Mouse (Mus musculus) lung, adult 2 months (tissue): ENCODE measurements at regions not wholly inside any gene's neighbourhood (a gene's known extent, or its start where the extent isn't known, plus 50 kb on each side); places are given as distances from the start of the nearest gene placed in this dataset.

Experiments
- DNase-seq: peaks from one replicate; pipeline ENCODE4 v3.0.0; 2022
- H3K4me1 ChIP-seq: fragments of 200-500 bp; 2 replicates; pipeline ENCODE4 v1.6.1; 2011; ENCODE audit warnings: low read length; ENCODE audit not compliant: control insufficient read depth, insufficient read depth
- H3K4me3 ChIP-seq: fragments of 200-500 bp; replicated peaks from 2 replicates; pipeline ENCODE3; 2011; ENCODE audit warnings: low read depth, mild to moderate bottlenecking, control low read depth, low read length; ENCODE audit errors: extremely low read depth
- CTCF ChIP-seq: fragments of 200-500 bp; IDR thresholded peaks from 2 replicates; pipeline ENCODE4 v1.5.1; 2011; ENCODE audit warnings: mild to moderate bottlenecking, low read length, control low read depth; ENCODE audit not compliant: insufficient read depth
- POLR2A ChIP-seq: fragments of 200-500 bp; IDR thresholded peaks from 2 replicates; pipeline ENCODE4 v1.6.1; 2011; ENCODE audit warnings: low read depth, mild to moderate bottlenecking, control low read depth, low read length, borderline replicate concordance; ENCODE audit errors: extremely low read depth
- WGBS: fragments of 180-500 bp; shearing (Covaris S2); methylation state at CpG from one replicate; pipeline ENCODE4 v1.1.7; 2018; 5-methylcytosine and 5-hydroxymethylcytosine counted together

DNA sequence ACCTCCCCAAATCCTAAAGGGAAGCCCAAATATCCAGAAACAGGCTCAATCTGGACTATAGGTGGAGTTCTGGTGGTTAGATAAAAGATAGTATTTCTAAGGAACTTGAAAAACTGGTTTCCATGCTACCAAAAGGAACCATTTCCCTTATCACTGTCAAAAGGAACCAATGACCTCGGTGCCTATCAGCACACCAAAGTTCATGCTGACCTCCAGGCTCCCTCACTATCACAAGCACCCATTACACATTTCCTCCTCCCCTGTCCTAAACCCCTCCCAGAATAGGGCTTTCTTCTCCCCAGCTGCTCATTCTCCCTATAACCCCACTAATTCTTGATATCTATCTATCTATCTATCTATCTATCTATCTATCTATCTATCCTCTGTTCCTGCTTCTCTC lies 144.2 kb downstream of the Nuf2 start:
- WGBS: 25% methylated on average over 1 of the region's 1 CpGs
- Histone ChIP-seq H3K4me3 (no peak overlapping the region), H3K4me1 (no peaks in the 10 kb centered on the region)
- TF ChIP-seq POLR2A: no peak
- TF ChIP-seq CTCF: no peak
- DNase-seq: no peak

DNA sequence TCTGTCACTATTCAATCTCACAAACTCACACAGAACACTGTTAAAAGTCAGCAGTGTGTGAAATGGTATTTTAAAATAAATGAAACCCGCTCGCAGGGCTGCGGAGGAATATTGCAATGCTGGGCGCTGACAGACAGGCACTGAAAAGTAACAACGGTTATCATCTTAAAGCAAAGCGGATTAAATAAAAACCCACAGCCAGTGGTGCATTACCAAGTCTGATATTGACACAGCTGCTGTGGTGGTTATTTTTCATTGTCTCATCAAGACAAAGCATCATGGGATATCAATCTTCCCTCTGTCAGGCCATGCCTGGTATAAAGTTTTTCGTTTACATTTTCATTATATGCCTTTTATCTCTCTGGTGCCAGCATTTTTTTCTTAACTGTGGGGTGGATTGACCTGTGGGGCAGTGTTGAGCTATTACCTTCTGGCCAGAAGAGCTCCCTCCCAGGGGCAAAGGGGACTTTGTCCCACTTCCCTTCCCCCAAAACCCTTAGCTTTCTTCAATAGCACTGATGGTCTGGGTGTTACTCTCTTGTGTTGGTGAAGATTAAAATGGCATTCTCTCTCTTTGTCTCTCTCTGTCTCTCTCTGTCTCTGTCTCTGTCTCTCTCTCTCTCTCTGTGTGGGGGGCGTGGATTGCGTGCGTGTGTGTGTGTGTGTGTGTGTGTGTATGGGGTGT lies 145.4 kb downstream of the Nuf2 start:
- Histone ChIP-seq H3K4me1 (no peaks in the 10 kb centered on the region), H3K4me3 (no peak overlapping the region)
- DNase-seq: no peak
- TF ChIP-seq POLR2A: no peak
- no peak for TF ChIP-seq CTCF
- 55% methylated on average over 10 of the region's 10 CpGs for WGBS

DNA sequence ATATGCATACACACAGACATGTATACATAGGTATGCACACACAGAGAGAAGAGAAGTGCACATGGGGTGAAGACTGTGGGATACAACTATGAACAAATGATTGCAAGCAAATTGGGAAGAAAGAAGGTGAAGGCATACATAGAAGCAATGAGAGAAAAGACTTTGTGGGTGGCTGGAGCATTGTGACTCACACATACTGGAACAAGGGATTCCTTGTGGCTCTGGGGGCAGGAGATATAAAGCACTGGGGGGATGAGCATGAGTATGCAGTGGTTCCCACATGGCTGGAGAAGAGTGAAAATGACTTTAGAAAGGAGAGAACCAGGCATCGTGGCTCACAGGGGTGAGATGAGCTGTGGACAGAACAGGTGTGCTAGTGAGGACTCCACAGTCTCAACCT lies 156.6 kb downstream of the Nuf2 start:
- WGBS: 61% methylated on average over 1 of the region's 1 CpGs
- Histone ChIP-seq H3K4me1 (no peaks in the 10 kb centered on the region), H3K4me3 (no peak overlapping the region)
- no peak for TF ChIP-seq CTCF
- TF ChIP-seq POLR2A: no peak
- no peak for DNase-seq

DNA sequence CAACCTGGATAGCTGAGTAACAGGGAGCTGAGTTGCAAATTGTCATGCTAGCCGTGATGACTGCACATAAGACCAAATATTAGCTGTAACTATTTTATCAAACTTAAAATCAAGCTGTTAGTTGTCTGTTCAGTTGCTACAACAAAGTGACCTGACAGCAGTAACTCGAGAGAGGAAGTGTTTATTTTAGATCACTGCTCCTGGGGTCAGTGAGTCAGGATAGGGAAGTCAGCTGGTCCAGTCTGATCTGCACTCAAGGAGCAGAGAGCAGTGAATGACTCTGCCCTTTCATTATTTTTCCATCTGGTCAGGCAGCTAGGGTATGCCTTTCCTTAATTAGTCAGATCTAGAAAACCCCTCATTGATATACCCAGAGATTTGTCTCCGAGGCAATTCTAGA lies 162.5 kb downstream of the Nuf2 start:
- WGBS: 26% methylated on average over 3 of the region's 3 CpGs
- TF ChIP-seq POLR2A (no peak), CTCF (no peak)
- no peak for DNase-seq
- H3K4me1 ChIP-seq: no peaks in the 10 kb centered on the region
- no peak overlapping the region for H3K4me3 ChIP-seq

DNA sequence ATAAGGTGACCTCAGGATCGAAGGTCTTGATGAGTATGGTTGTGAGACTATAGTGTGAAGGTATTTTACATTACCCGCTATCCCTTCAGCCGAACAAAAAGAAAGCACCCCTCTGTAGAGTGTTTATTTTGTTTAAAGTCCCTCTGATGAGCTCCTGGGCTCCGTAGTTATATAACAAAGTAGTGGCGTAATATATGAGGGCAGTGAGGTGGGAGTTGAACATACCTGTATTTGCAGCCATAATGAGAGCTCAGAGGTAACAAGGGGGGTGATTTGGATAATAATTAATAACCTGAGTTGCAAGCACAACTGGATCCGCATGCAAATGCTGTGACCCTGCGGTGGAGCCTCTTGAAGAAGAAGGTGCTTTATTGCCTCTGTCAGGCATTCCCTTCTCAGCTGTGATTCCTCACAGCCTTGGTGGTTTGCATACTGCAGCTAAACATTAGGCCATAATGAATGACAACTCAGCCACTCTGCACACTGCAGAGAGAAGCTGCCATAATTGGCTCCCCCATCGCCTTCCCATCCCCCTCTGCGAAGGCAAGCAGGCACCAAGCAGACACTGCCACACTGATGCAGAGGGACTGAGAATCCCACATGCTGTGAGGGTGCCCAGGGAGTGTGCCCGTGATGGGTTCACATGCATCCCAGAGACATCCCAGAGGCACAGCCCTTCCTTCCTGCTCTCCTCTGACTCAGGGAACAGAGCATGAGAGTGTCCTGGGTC lies 163.3 kb downstream of the Nuf2 start:
- no peak for TF ChIP-seq CTCF
- TF ChIP-seq POLR2A: no peak
- H3K4me1 ChIP-seq: no peaks in the 10 kb centered on the region
- no peak overlapping the region for H3K4me3 ChIP-seq
- 55% methylated on average over 10 of the region's 10 CpGs for WGBS
- DNase-seq: no peak

DNA sequence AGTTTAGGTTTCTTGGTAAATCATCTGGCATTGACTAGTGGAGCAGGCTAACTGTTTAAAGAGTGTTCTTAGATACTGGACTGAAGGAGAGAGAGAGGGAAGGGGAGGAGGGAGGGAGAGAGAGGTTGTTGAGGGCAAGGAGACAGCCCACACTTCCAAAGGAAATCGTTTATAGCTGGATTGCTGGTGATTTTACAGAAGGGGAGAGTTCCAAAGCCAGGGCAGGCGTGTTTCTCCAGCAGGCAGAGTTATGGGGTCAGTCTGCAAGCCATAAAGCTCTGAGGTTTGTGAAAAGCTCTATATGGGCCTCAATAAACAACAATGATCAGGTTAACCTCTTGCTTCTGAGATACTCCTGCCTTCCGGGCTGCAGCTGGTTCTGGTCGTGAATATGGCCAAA lies 163.9 kb downstream of the Nuf2 start:
- no peak for TF ChIP-seq POLR2A
- no peak for TF ChIP-seq CTCF
- no peak for DNase-seq
- no peak overlapping the region for H3K4me3 ChIP-seq
- WGBS: 49% methylated on average over 4 of the region's 4 CpGs
- no peaks in the 10 kb centered on the region for H3K4me1 ChIP-seq

DNA sequence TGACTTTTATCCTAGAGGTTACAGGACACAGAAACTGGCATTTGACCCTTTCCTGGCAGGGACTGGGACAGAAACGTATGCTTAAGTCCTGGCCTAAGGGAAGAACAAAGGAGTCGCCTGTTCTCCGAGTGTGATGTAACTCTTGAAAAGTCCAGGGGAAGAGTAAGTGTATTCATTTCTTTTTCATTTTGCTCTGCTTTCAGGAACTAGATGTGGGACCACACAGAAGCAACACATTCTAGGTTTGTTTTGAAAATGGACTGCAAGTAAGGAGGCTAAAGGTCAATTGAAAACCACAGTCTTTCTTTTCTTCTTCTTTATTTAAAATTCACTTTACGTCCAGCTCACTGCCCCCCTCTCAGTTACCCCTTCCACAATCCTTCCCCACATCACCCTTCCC lies 168.7 kb downstream of the Nuf2 start:
- WGBS: 63% methylated on average over 4 of the region's 4 CpGs
- H3K4me3 ChIP-seq: no peak overlapping the region
- no peak for DNase-seq
- H3K4me1 ChIP-seq: no peaks in the 10 kb centered on the region
- TF ChIP-seq POLR2A (no peak), CTCF (no peak)

DNA sequence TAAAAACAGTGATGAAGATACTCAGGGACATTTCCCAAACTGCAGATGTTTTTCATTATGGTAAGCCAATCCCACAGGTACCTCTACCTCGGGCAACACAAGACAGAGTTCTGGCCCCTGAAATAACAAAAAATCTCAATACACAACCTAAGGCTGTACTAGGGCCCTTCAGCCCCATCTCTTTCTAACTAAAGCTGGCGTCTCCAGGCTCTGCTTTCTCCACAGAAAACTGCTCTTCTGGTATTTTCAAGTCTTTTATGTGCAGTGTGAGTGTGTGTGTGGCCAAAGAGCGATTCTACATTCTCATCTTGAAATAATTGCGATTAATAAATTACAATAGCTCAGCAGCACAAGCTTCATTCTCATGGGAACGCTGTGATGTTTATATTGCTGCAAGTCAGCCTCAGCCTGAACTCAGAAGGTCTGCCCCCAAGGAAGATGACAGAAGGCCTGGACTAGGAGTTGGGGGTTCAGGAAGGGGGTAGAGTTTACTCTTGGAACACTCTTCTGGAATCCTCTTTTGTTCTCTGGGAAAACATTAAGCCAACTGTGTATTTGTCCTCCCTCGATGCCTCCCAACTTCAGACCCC lies 173.5 kb downstream of the Nuf2 start:
- WGBS: 56% methylated on average over 6 of the region's 6 CpGs
- TF ChIP-seq CTCF: no peak
- no peak for TF ChIP-seq POLR2A
- DNase-seq: no peak

DNA sequence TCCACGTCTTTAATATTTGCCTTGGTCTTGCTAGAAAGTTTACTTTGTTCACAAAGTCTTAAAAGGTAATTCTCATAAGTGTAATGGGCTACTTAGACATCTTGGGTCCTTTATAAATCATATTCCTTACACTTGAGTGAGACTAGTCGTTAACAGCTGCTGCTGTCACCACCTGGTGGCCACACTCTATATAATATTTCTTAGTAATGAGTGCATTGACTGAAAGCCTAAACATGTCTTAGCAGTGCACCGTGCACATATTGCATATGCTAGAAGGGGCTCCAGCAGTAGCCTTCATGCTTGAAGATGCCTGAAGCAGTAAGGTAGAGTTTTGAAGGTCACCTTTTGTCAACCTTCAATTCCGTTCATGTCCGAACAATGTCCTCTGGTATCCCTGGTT lies 177.2 kb downstream of the Nuf2 start:
- no peak for DNase-seq
- no peak overlapping the region for H3K4me3 ChIP-seq
- no peaks in the 10 kb centered on the region for H3K4me1 ChIP-seq
- WGBS: 56% methylated on average over 5 of the region's 5 CpGs
- TF ChIP-seq POLR2A: no peak
- no peak for TF ChIP-seq CTCF

More for the DNA sequence above, 173.5 kb downstream of the Nuf2 start:
- Histone ChIP-seq H3K4me1 (no peaks in the 10 kb centered on the region), H3K4me3 (no peak overlapping the region)

DNA sequence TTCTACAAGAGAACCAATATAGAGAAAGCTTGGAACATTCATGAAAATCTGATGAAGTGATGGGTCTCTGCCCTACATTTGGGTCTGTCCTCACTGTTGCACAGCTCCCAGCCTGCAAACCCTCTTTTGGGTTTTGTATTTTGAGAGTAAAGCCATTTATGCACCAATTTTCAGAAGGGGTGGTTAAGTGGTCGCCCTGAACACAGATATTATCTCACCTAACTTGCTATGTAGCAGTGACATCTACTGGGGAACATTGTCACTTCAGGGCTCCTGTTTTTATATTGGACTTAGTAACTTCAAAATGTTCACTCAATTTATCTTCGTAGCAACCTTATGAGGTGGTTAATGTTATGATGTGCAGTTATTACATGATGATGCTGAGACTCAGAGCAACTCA lies 183.6 kb downstream of the Nuf2 start:
- H3K4me3 ChIP-seq: no peak overlapping the region
- WGBS: 38% methylated on average over 2 of the region's 2 CpGs
- H3K4me1 ChIP-seq: no peaks in the 10 kb centered on the region
- TF ChIP-seq CTCF: 0 out of 2 replicates have a peak, but pooled peaks have one; percentile 13
- TF ChIP-seq POLR2A: no peak
- no peak for DNase-seq

DNA sequence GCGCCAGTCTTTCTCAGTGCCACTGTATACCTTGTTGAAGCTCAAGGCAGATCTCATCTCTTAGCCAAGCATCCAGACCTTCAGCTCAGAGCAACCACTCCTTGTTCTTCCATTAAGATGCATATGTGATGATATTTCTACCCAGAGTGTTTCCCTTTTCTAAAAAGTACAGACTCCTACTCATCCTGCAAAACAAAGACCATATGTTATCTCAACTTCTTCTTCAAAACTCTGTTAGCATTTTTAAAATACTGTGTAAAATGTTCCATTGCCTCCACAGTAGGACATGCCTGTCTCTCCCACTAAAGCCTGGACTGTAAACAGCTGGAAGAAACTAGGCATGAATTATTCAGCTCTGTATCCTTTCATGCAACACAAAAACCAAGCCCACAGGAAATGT lies 184.4 kb downstream of the Nuf2 start:
- H3K4me1 ChIP-seq: no peaks in the 10 kb centered on the region
- TF ChIP-seq POLR2A (no peak), CTCF (no peak)
- no peak overlapping the region for H3K4me3 ChIP-seq
- DNase-seq: no peak
- 94% methylated on average over 1 of the region's 1 CpGs for WGBS
